Mouse (Mus musculus): ENCODE measurements around the gene Oxsm.

GRCm38 (mm10) chr14:16207722-16208121, 41.9 kb downstream of the Oxsm start:
- TF ChIP-seq POLR2A (IDR thresholded peaks at IDR 0.05; ENCODE audit: borderline replicate concordance, low read depth, low read length) (no peak), CTCF (IDR thresholded peaks at IDR 0.05; ENCODE audit: low read depth, low read length) (no peak)

All from bone marrow macrophage, adult 2 months (primary cell).